9 mouse cellular contexts compared by ENCODE assay signal in the genomic region with DNA sequence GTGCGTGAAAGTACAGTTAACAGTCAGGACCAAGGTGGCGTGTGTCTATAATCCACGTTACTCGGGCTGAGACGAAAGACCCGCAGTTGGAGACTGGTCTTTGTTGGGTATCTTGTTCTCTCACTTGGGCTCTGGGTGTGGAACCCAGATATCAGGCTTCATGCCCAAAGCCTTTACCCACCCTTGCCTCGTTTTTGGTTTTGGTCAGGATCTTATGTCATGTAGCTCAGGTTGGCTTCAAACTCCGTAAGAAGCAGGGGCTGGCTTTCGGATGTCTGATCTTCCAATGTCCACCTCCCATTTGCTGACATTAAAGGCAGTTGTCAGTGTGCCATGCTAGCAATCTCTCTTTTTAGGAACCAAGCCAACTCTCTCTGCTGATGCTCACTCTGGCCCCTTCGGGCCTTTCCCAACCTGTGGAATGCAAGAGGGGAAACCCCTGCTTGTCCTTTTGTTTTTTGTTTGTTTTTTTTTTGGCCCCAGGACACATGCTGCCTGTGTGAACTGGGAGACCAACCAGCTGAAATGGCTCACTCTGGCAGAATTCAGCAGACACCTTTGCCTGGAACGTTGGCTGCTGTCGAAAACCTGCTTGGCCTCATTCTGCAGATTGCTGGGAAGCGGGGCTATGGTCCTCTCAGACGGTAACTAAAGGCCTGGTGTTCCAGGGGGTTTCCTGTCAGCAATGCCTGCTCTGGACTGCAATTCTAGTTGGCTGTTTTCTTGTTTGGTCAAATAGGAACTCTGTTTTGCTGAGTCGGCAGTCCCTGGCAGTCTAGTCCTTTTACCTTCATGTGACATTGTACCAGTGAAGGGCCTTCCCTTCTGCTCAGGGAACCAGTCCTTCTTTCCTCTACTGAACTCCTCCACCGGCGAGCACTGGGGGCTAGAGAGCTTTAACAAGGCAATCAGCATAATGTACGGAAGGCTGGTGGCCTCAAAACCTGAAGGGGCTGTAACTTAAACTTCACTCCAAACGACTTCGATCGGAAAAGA. TPM values are rescaled to one million over a fixed set of nuclear protein-coding genes. Genes with fewer than 3 reads are reported as not detected.
A peak's percentile ranks its signal among the peaks of the same experiment; 100 is the strongest.
DNase-seq lines count a peak whose midpoint lies in the region; ATAC-seq and TF ChIP-seq lines count a peak whose summit lies in the region.
"Had no signal": no experiment of that assay in that cellular context is flagged by ENCODE, and none has a peak within 500 bp of the region (broad histone marks: within the 10 kb centered on the region; RNA-seq: fewer than 3 reads in every experiment).

No protein-coding gene starts in this region.

- no peak for TF ChIP-seq CTCF in heart, adult 2 months (IDR thresholded peaks at IDR 0.05)

- 0 out of 2 replicates have a peak, but pooled peaks have one; percentile 41 for ATAC-seq in forebrain, embryonic 16.5 days
- ATAC-seq in limb, embryonic 14.5 days (ENCODE audit: low FRiP score, low read depth): no peak

- no peaks in the 10 kb centered on the region for H3K79me2 ChIP-seq in heart, adult 2 months (replicated peaks; ENCODE audit: control insufficient read depth, insufficient read depth, low read length)

- no peaks in the 10 kb centered on the region for H3K9me3 ChIP-seq in ES-E14 (ENCODE audit: control insufficient read depth, insufficient read depth, low read depth, low read length)
- H3K9me3 ChIP-seq in forebrain, embryonic 16.5 days (ENCODE audit: control insufficient read depth, low read length): no peaks in the 10 kb centered on the region
- H3K9me3 ChIP-seq in limb, embryonic 14.5 days (ENCODE audit: control insufficient read depth, low read length): no peaks in the 10 kb centered on the region

- intact Hi-C loops in heart, adult 2 months (cut with DNase I): no loop called here

- no peak for TF ChIP-seq EP300 in heart, adult 2 months (IDR thresholded peaks at IDR 0.05; ENCODE audit: insufficient read depth, low read depth, low read length)

- H3K4me1 ChIP-seq in heart, adult 2 months (ENCODE audit: control insufficient read depth, insufficient read depth, low read length): peaks cover 5% of the 10 kb centered on the region
- peaks cover 11 to 37% of the 10 kb centered on the region in 2 experiments for H3K4me1 ChIP-seq in ES-E14 (ENCODE audit: control insufficient read depth in 2 of 2, insufficient read depth in 2 of 2, low read length in 2 of 2, poor library complexity in 1 of 2)
- peaks cover 28% of the 10 kb centered on the region for H3K4me1 ChIP-seq in forebrain, embryonic 16.5 days (replicated peaks; ENCODE audit: control insufficient read depth, insufficient read depth, low read length)
- peaks cover 20% of the 10 kb centered on the region for H3K4me1 ChIP-seq in limb, embryonic 14.5 days (ENCODE audit: control insufficient read depth, insufficient read depth, low read length)

- 66% methylated on average over 21 of the region's 21 CpGs for WGBS in heart, adult 2 months
- WGBS in forebrain, embryonic 16.5 days: 51% methylated on average over 21 of the region's 21 CpGs
- WGBS in limb, embryonic 14.5 days: 59% methylated on average over 21 of the region's 21 CpGs

- H3K27me3 ChIP-seq in heart, adult 2 months (ENCODE audit: control insufficient read depth, insufficient read depth, low read length): no peaks in the 10 kb centered on the region
- H3K27me3 ChIP-seq in forebrain, embryonic 16.5 days (replicated peaks; ENCODE audit: control insufficient read depth, insufficient read depth, low read length): no peaks in the 10 kb centered on the region
- H3K27me3 ChIP-seq in limb, embryonic 14.5 days (ENCODE audit: control insufficient read depth, insufficient read depth, low read length): no peaks in the 10 kb centered on the region

- no peak for DNase-seq in heart, adult 2 months
- no peak for DNase-seq in heart, adult 8-10 months (ENCODE audit: low spot score)
- no peak for DNase-seq in ES-E14 (ENCODE audit: low read depth, low spot score)
- DNase-seq in limb, embryonic 14.5 days (ENCODE audit: low spot score): no peak
- DNase-seq in thymus, adult 18-20 months: no peak
- no peak for DNase-seq in gastrocnemius, postnatal 4 days (ENCODE audit: low spot score in 2 of 2)
- no peak for DNase-seq in thymus, postnatal 4 days

- peak overlapping the region; percentile 34 for H3K27ac ChIP-seq in heart, adult 2 months
- no peak overlapping the region for H3K27ac ChIP-seq in ES-E14 (ENCODE audit: insufficient read depth, low read depth, low read length, poor library complexity, severe bottlenecking)
- H3K27ac ChIP-seq in forebrain, embryonic 16.5 days (ENCODE audit: low read length): peak overlapping the region; percentile 56
- H3K27ac ChIP-seq in limb, embryonic 14.5 days (replicated peaks; ENCODE audit: low read depth, low read length): peak overlapping the region; percentile 63

- H3K9ac ChIP-seq in heart, adult 2 months (ENCODE audit: low read depth, low read length): no peak overlapping the region
- peak overlapping the region; percentile 9; the same call in 1 of the 2 replicates for H3K9ac ChIP-seq in ES-E14 (ENCODE audit: insufficient read depth, low read depth, low read length, poor library complexity, severe bottlenecking)
- H3K9ac ChIP-seq in forebrain, embryonic 16.5 days (replicated peaks; ENCODE audit: low read depth, low read length): peak overlapping the region; percentile 48
- H3K9ac ChIP-seq in limb, embryonic 14.5 days (ENCODE audit: low read depth, low read length, severe bottlenecking): peak overlapping the region; percentile 13

- H3K36me3 ChIP-seq in heart, adult 2 months (ENCODE audit: control insufficient read depth, insufficient read depth, low read length): no peaks in the 10 kb centered on the region
- H3K36me3 ChIP-seq in ES-E14 (ENCODE audit: control insufficient read depth, insufficient read depth, low read length, poor library complexity, severe bottlenecking): no peaks in the 10 kb centered on the region
- H3K36me3 ChIP-seq in forebrain, embryonic 16.5 days (ENCODE audit: control insufficient read depth, insufficient read depth): no peaks in the 10 kb centered on the region
- no peaks in the 10 kb centered on the region for H3K36me3 ChIP-seq in limb, embryonic 14.5 days (ENCODE audit: control insufficient read depth, insufficient read depth, low read length)

- no peak for TF ChIP-seq POLR2A in heart, adult 2 months (IDR thresholded peaks at IDR 0.05; ENCODE audit: insufficient read depth, low read depth, low read length)
- no peak for TF ChIP-seq POLR2A in limb, embryonic 14.5 days (IDR thresholded peaks at IDR 0.05; ENCODE audit: borderline replicate concordance, extremely low read depth, insufficient read depth, insufficient read length)

- peak overlapping the region; percentile 43 for H3K4me2 ChIP-seq in forebrain, embryonic 16.5 days (ENCODE audit: low read length)
- H3K4me2 ChIP-seq in limb, embryonic 14.5 days (replicated peaks; ENCODE audit: low read depth, low read length, severe bottlenecking): no peak overlapping the region

- in situ Hi-C loops in ES-E14 (cut with MboI; ENCODE audit: low sequenced_read_pairs in 2 of 2, unreplicated experiment in 2 of 2): no loop called here

- no peak overlapping the region for H3K4me3 ChIP-seq in heart, adult 2 months
- peak overlapping the region in 1 of 2 experiments; percentile 39; a peak in 2 of 4 replicates for H3K4me3 ChIP-seq in ES-E14 (ENCODE audit: insufficient read depth in 1 of 2, low read depth in 1 of 2, low read length in 2 of 2, poor library complexity in 1 of 2, severe bottlenecking in 1 of 2)
- H3K4me3 ChIP-seq in forebrain, embryonic 16.5 days (replicated peaks; ENCODE audit: low read length): no peak overlapping the region
- H3K4me3 ChIP-seq in limb, embryonic 14.5 days (replicated peaks; ENCODE audit: low read length): no peak overlapping the region

RNA-seq across cellular contexts. Expression of gene Tuba1a, which starts 23.6 kb away (rescaled TPM):
- 10 to 100 TPM; 57.0 to 85.0 TPM for total RNA-seq in heart, adult 2 months (2021)
- 165 and 235 TPM in 2 replicates for polyA plus RNA-seq in heart, adult 2 months (2012; rRNA removed)
- 10 to 100 TPM; 37.4 to 83.6 (median 67.3) TPM for total RNA-seq in heart, adult 8-10 months (2022)
- total RNA-seq in ES-E14 (2012; rRNA removed): 595 and 862 TPM in 2 replicates
- polyA plus RNA-seq in forebrain, embryonic 16.5 days (2015; fragmentation: Nextera tagmentation; extraction: Ambion mirVana): 16,411 and 16,831 TPM in 2 replicates
- polyA plus RNA-seq in limb, embryonic 14.5 days (2012; rRNA removed): 1,030 and 1,250 TPM in 2 replicates
- 1,263 and 1,288 TPM in 2 replicates for polyA plus RNA-seq in limb, embryonic 14.5 days (2014; fragmentation: Nextera tagmentation; extraction: Ambion mirVana)
- 100 to 1,000 TPM; 355 to 415 TPM for total RNA-seq in gastrocnemius, postnatal 4 days (2021)

RNA-seq across cellular contexts. Expression of gene Gm49450, which starts 23.7 kb away (rescaled TPM):
- total RNA-seq in heart, adult 2 months (2021): not detected
- 26.2 TPM in 1 of 2 replicates, not detected in the other for polyA plus RNA-seq in heart, adult 2 months (2012; rRNA removed)
- not detected for total RNA-seq in heart, adult 8-10 months (2022)
- not detected in 2 replicates for total RNA-seq in ES-E14 (2012; rRNA removed)
- polyA plus RNA-seq in forebrain, embryonic 16.5 days (2015; fragmentation: Nextera tagmentation; extraction: Ambion mirVana): not detected in 2 replicates
- 15.1 and 159 TPM in 2 replicates for polyA plus RNA-seq in limb, embryonic 14.5 days (2012; rRNA removed)
- polyA plus RNA-seq in limb, embryonic 14.5 days (2014; fragmentation: Nextera tagmentation; extraction: Ambion mirVana): not detected in 2 replicates
- total RNA-seq in gastrocnemius, postnatal 4 days (2021): not detected
- total RNA-seq: left cerebral cortex, postnatal 25 days had no signal

RNA-seq across cellular contexts. Expression of gene Tuba1b, which starts 42.7 kb away (rescaled TPM):
- total RNA-seq in heart, adult 2 months (2021): 100 to 1,000 TPM; 129 to 144 TPM
- 534 and 728 TPM in 2 replicates for polyA plus RNA-seq in heart, adult 2 months (2012; rRNA removed)
- total RNA-seq in heart, adult 8-10 months (2022): 100 to 1,000 TPM; 106 to 156 (median 115) TPM
- 1,092 and 1,539 TPM in 2 replicates for total RNA-seq in ES-E14 (2012; rRNA removed)
- 1,178 and 1,185 TPM in 2 replicates for polyA plus RNA-seq in forebrain, embryonic 16.5 days (2015; fragmentation: Nextera tagmentation; extraction: Ambion mirVana)
- 2,384 and 3,894 TPM in 2 replicates for polyA plus RNA-seq in limb, embryonic 14.5 days (2012; rRNA removed)
- polyA plus RNA-seq in limb, embryonic 14.5 days (2014; fragmentation: Nextera tagmentation; extraction: Ambion mirVana): 1,587 and 1,605 TPM in 2 replicates
- 100 to 1,000 TPM; 402 to 455 TPM for total RNA-seq in gastrocnemius, postnatal 4 days (2021)

RNA-seq across cellular contexts. Expression of gene Tuba1c, which starts 52.6 kb away (rescaled TPM):
- total RNA-seq in heart, adult 2 months (2021): 10 to 100 TPM; 30.1 to 39.0 TPM
- polyA plus RNA-seq in heart, adult 2 months (2012; rRNA removed): 58.6 and 74.4 TPM in 2 replicates
- total RNA-seq in heart, adult 8-10 months (2022): 10 to 100 TPM; 32.2 to 40.4 (median 33.3) TPM
- 335 and 424 TPM in 2 replicates for total RNA-seq in ES-E14 (2012; rRNA removed)
- polyA plus RNA-seq in forebrain, embryonic 16.5 days (2015; fragmentation: Nextera tagmentation; extraction: Ambion mirVana): 42.1 and 48.9 TPM in 2 replicates
- polyA plus RNA-seq in limb, embryonic 14.5 days (2012; rRNA removed): 192 and 293 TPM in 2 replicates
- polyA plus RNA-seq in limb, embryonic 14.5 days (2014; fragmentation: Nextera tagmentation; extraction: Ambion mirVana): 150 and 162 TPM in 2 replicates
- 10 to 100 TPM; 62.2 to 80.4 TPM for total RNA-seq in gastrocnemius, postnatal 4 days (2021)

RNA-seq across cellular contexts. Expression of gene Lmbr1l, which starts 59.0 kb away (rescaled TPM):
- 10 to 100 TPM in 1 of 2 experiments, 1 to 10 TPM in 1; 7.1 to 11.1 TPM for total RNA-seq in heart, adult 2 months (2021)
- 23.2 and 25.0 TPM in 2 replicates for polyA plus RNA-seq in heart, adult 2 months (2012; rRNA removed)
- 10 to 100 TPM in 2 of 4 experiments, 1 to 10 TPM in 2; 7.3 to 12.2 (median 10.0) TPM for total RNA-seq in heart, adult 8-10 months (2022)
- 55.1 and 73.3 TPM in 2 replicates for total RNA-seq in ES-E14 (2012; rRNA removed)
- polyA plus RNA-seq in forebrain, embryonic 16.5 days (2015; fragmentation: Nextera tagmentation; extraction: Ambion mirVana): 43.0 and 54.9 TPM in 2 replicates
- 66.8 and 145 TPM in 2 replicates for polyA plus RNA-seq in limb, embryonic 14.5 days (2012; rRNA removed)
- polyA plus RNA-seq in limb, embryonic 14.5 days (2014; fragmentation: Nextera tagmentation; extraction: Ambion mirVana): 5.5 and 7.8 TPM in 2 replicates
- total RNA-seq in gastrocnemius, postnatal 4 days (2021): 10 to 100 TPM; 16.9 to 19.8 TPM
